Mouse (Mus musculus) CD4-positive naive resting alpha-beta T cell, adult 57 days (primary cell): ENCODE measurements around the gene Nsmf. TPM values are rescaled to one million over a fixed set of nuclear protein-coding genes. Genes with fewer than 3 reads are reported as not detected.

Source experiments
- total RNA-seq: library from RNA; stranded (reverse); gene quantifications from one replicate; pipeline ENCODE4 v1.2.4, GENCODE M21; 2023

Gene Nsmf
- total RNA-seq = 22.3 TPM

GRCm38 (mm10) chr2:25054221-25055067 lies at the start of gene Nsmf:
Gene Nsmf, plus strand, starts transcription at chr2:25054355.

DNA sequence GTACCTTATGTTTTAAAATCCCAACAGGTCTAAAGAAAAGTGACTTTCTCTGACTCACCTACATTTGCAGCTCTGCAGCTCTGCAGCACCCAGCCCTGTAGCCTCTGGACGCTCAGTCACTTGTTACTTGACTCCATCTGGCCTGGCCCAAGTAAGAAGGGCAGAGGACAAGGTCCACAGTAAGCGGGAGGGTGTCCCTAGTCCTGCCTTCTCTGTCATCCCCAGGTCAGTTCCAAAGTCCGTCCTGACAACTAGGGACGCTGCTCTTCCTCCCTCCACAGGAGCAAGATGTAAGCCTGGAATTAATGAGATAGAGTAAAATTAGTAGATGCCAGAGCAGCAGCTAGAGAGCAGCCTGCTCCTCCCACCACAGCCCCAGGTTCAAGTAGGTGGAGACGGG lies 25.9 kb downstream of the Nsmf start, which contains the start of gene Entpd8:
TSS of gene Entpd8 (plus strand) at position 229 of the 400 bp plus-strand sequence.

GRCm38 (mm10) chr2:25095109-25095850 lies 41.1 kb downstream of the Nsmf start, which contains the start of gene Noxa1:
Gene Noxa1, minus strand, starts transcription at chr2:25095149.

Other genes starting within 250 kb of the Nsmf start
- 136 TPM for gene Ehmt1, start 134.7 kb upstream of the Nsmf start, total RNA-seq
- 135 TPM for gene Arrdc1, start 119.1 kb upstream of the Nsmf start, total RNA-seq
- gene Zmynd19, start 104.6 kb upstream of the Nsmf start, total RNA-seq = 19.6 TPM
- gene Dph7, start 92.0 kb upstream of the Nsmf start, total RNA-seq = 21.0 TPM
- 25.7 TPM for gene Mrpl41, start 79.3 kb upstream of the Nsmf start, total RNA-seq
- 177 TPM for gene Pnpla7, start 78.3 kb upstream of the Nsmf start, total RNA-seq
- gene Entpd8, start 25.9 kb downstream of the Nsmf start, total RNA-seq = not detected
- gene Noxa1, start 40.8 kb downstream of the Nsmf start, total RNA-seq = not detected
- gene Nrarp, start 126.4 kb downstream of the Nsmf start, total RNA-seq = 5.2 TPM
- gene Tor4a, start 142.5 kb downstream of the Nsmf start, total RNA-seq = 23.0 TPM
- 63.7 TPM for gene Nelfb, start 157.1 kb downstream of the Nsmf start, total RNA-seq
- gene Stpg3, start 160.3 kb downstream of the Nsmf start, total RNA-seq = not detected
- gene Fam166a, start 164.4 kb downstream of the Nsmf start, total RNA-seq = not detected
- gene Tubb4b, start 170.3 kb downstream of the Nsmf start, total RNA-seq = 113 TPM
- not detected for gene Slc34a3, start 180.0 kb downstream of the Nsmf start, total RNA-seq
- gene Rnf224, start 182.4 kb downstream of the Nsmf start, total RNA-seq = not detected
- not detected for gene Rnf208, start 187.9 kb downstream of the Nsmf start, total RNA-seq
- gene Cysrt1, start 188.1 kb downstream of the Nsmf start, total RNA-seq = not detected
- 5.9 TPM for gene AL732309.1, start 192.5 kb downstream of the Nsmf start, total RNA-seq
- 24.4 TPM for gene Tmem203, start 201.1 kb downstream of the Nsmf start, total RNA-seq
- 29.6 TPM for gene Tprn, start 208.3 kb downstream of the Nsmf start, total RNA-seq
- 35.2 TPM for gene Ssna1, start 218.1 kb downstream of the Nsmf start, total RNA-seq
- gene Anapc2, start 218.1 kb downstream of the Nsmf start, total RNA-seq = 99.3 TPM
- gene Tmem210, start 233.8 kb downstream of the Nsmf start, total RNA-seq = not detected
- not detected for gene Lrrc26, start 235.6 kb downstream of the Nsmf start, total RNA-seq